Mouse (Mus musculus): ENCODE results near the gene Ankrd55. TPM values are rescaled to one million over a fixed set of nuclear protein-coding genes. Genes with fewer than 3 reads are reported as not detected.

Gene Ankrd55
- total and polyA plus RNA-seq, 3 experiments, result not detected

- TF ChIP-seq BHLHE40 (IDR thresholded peaks at IDR 0.05; ENCODE audit: borderline replicate concordance, low read depth, low read length) (peak; percentile 7; the same call in 1 of the 2 replicates), E2F4 (IDR thresholded peaks at IDR 0.05; ENCODE audit: borderline replicate concordance, low read depth, low read length) (no peak), TCF12 (IDR thresholded peaks at IDR 0.05; ENCODE audit: low read depth, low read length) (peak; percentile 18), GATA1 (IDR thresholded peaks at IDR 0.05; ENCODE audit: low read depth, low read length) (peak; percentile 62), ETS1 (IDR thresholded peaks at IDR 0.05; ENCODE audit: low read depth, low read length) (peak; percentile 76), SIN3A (IDR thresholded peaks at IDR 0.05; ENCODE audit: low read length) (peak; percentile 47; the same call in 1 of the 2 replicates)
- no peak overlapping the region for H3K27ac ChIP-seq (ENCODE audit: control insufficient read depth, low read depth, low read length)
- peaks cover under 1 to 6% of the 10 kb centered on the region in 2 experiments; a peak in 3 of 4 replicates for H3K27me3 ChIP-seq (ENCODE audit: control insufficient read depth in 1 of 2, insufficient read depth in 2 of 2, low read length in 2 of 2)
- H3K4me3 ChIP-seq (ENCODE audit: control insufficient read depth in 1 of 2, insufficient read depth in 1 of 2, low read depth in 2 of 2, low read length in 2 of 2), result no peak overlapping the region
- H3K79me2 ChIP-seq (ENCODE audit: control insufficient read depth, insufficient read depth, low read length, poor library complexity), result no peaks in the 10 kb centered on the region
- H3K9ac ChIP-seq (ENCODE audit: control insufficient read depth, low read depth, low read length, poor library complexity, severe bottlenecking), result no peak overlapping the region
- peaks cover 0 to 7% of the 10 kb centered on the region in 2 experiments; a peak in 1 of 4 replicates for H3K4me1 ChIP-seq (ENCODE audit: control insufficient read depth in 1 of 2, insufficient read depth in 2 of 2, low read length in 2 of 2)
- DNase-seq (ENCODE audit: low read depth, low spot score), result peak; percentile 74
- peaks cover 0 to 3% of the 10 kb centered on the region in 2 experiments; a peak in 1 of 4 replicates for H3K36me3 ChIP-seq (ENCODE audit: control insufficient read depth in 1 of 2, insufficient read depth in 2 of 2, low read length in 2 of 2)
- H3K9me3 ChIP-seq (replicated peaks; ENCODE audit: insufficient read depth, low read length), result no peaks in the 10 kb centered on the region
Observed at GRCm38 (mm10) chr13:112316622-112317482, 28.6 kb downstream of the Ankrd55 start.

GRCm38 (mm10) chr13:112318124-112318523 lies 29.9 kb downstream of the Ankrd55 start:
- Histone ChIP-seq H3K4me3 (ENCODE audit: control insufficient read depth in 1 of 2, insufficient read depth in 1 of 2, low read depth in 2 of 2, low read length in 2 of 2) (no peak overlapping the region), H3K9ac (ENCODE audit: control insufficient read depth, low read depth, low read length, poor library complexity, severe bottlenecking) (no peak overlapping the region), H3K79me2 (ENCODE audit: control insufficient read depth, insufficient read depth, low read length, poor library complexity) (no peaks in the 10 kb centered on the region), H3K9me3 (replicated peaks; ENCODE audit: insufficient read depth, low read length) (no peaks in the 10 kb centered on the region), H3K27me3 (ENCODE audit: control insufficient read depth in 1 of 2, insufficient read depth in 2 of 2, low read length in 2 of 2) (peaks cover 2 to 6% of the 10 kb centered on the region in 2 experiments; a peak in 3 of 4 replicates), H3K4me1 (ENCODE audit: control insufficient read depth in 1 of 2, insufficient read depth in 2 of 2, low read length in 2 of 2) (peaks cover 0 to 7% of the 10 kb centered on the region in 2 experiments; a peak in 1 of 4 replicates), H3K27ac (ENCODE audit: control insufficient read depth, low read depth, low read length) (no peak overlapping the region), H3K36me3 (ENCODE audit: control insufficient read depth in 1 of 2, insufficient read depth in 2 of 2, low read length in 2 of 2) (peaks cover 0 to 3% of the 10 kb centered on the region in 2 experiments; a peak in 1 of 4 replicates)
- DNase-seq (ENCODE audit: low read depth, low spot score), result peak; percentile 16
- no peak for TF ChIP-seq CTCF (IDR thresholded peaks at IDR 0.05 in 2 of 3, conservative IDR thresholded peaks at IDR 0.05 in 1 of 3; ENCODE audit: control insufficient read depth in 1 of 3, insufficient read depth in 1 of 3, low read depth in 2 of 3, low read length in 3 of 3, poor library complexity in 1 of 3, severe bottlenecking in 1 of 3)
- TF ChIP-seq ZC3H11A (IDR thresholded peaks at IDR 0.05; ENCODE audit: low read depth, low read length), result no peak
- TF ChIP-seq MYB (IDR thresholded peaks at IDR 0.05; ENCODE audit: low read depth, low read length), result no peak
- TF ChIP-seq TBP (IDR thresholded peaks at IDR 0.05; ENCODE audit: low read depth, low read length), result 0 out of 2 replicates have a peak, but pooled peaks have one; percentile 15
- TF ChIP-seq MEF2A (IDR thresholded peaks at IDR 0.05; ENCODE audit: extremely low read depth, insufficient replicate concordance, low read depth, low read length, poor library complexity, severe bottlenecking), result no peak
- TF ChIP-seq ZMIZ1 (IDR thresholded peaks at IDR 0.05; ENCODE audit: low read depth, low read length), result no peak
